Mouse (Mus musculus) kidney, adult 18-20 months (tissue): Measurements from ENCODE around the gene Zfand6.

Experiments
- DNase-seq: peaks from one replicate; pipeline ENCODE4 v3.0.0; 2021

Gene Zfand6

DNA sequence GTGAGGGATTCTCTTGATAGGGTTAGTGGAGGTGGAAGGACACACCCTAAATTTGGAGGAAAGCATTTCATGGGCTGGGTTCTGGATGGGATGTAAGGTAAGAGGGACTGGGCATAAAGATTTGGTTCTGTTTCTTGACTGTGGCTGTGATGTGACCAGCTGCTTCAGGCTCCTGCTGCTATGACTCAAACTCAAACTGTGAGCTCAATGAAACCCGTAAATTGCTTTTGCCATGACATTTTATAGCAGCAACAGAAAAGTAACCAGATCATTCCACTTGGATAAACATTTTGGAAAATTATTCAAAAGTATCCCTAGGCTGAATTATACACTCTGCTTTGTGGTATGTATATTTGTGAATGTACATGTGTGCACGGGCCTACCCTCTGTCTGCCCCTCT is 99.1 kb downstream of the Zfand6 start:
- no peak for DNase-seq

DNA sequence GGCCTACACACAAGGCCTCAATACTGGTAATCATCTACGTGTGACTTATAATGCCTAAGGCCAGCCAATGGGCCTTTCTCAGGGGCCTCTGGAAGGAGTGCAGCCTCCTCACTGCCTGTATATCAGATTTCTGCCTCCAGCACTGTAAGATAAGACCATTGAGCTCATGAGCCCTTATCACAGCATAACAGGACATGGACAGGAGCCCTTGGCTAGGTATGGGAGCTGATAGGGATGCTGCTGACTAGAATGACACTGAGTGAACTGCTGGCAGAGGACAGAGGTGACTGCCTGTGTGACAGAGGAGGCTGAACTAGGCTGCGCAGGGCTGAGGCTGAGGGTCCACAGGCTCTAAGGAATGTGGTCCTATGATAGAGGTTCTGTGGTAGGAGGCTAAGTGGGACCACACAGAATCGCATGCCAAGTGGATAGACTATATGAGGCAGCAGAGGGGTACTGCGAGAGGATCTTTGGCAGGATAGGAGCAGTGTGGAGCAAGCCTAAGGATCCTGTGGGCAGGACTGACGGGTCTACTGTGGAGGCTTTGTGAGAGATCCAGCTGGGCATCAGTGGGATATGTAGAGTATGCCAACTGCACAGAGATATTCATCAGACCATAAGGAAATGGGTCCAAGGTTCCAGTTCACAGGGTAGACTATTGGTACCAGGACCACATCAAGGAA is 102.5 kb downstream of the Zfand6 start:
- no peak for DNase-seq

DNA sequence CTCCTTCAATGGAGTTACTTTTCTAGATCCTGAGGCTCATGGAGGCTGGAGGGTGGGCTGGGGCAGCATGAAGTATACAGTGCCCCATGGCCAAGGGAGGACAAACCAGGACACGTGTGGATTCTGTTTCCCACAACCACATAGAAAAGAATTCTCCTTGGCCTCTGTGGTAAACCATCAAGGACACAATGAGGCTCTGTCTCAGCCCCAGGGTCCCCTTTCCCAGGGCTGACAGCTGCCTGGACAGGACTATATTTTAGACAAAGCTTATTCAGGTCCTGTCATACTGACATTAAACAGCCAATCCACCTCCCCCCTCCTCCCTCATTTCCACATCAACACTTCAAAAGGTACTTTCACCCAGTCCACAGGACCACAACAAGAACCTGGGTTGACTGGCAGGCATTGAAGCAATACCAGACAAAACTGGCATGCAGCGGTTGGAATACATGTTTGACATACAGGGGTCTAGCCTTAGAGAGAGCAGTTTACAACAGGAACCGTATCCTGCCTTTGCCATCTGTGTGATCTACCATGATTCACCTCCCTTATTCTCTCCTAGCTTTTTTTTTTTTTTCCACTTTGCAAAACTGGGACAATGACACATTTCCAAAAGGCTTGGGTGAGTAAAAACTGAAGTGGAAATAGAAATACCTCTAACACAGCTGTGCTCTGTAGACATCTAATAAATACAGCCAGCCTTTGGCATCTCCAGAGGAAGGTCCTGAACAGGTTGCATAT is 103.2 kb downstream of the Zfand6 start:
- DNase-seq = peak; percentile 1

DNA sequence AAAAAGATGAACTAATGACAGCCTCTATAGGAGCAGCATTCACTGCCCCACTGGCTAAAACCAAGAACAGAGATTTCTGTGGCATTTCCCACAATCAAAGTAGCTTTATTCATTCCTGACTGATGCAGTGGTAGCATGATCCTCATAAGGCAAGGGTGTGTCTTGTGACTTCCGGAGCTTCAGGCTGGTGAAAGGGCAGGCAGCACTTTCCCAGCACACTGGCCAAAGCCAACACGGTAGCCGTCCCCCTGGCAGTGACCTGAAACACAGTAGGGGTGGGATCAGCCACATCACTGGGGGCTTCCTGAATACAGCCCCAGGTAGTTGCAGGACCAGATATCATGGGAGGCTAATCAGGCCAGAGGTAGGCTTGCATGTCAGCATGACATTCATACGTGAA is 104.7 kb downstream of the Zfand6 start:
- DNase-seq = peak; percentile 1

DNA sequence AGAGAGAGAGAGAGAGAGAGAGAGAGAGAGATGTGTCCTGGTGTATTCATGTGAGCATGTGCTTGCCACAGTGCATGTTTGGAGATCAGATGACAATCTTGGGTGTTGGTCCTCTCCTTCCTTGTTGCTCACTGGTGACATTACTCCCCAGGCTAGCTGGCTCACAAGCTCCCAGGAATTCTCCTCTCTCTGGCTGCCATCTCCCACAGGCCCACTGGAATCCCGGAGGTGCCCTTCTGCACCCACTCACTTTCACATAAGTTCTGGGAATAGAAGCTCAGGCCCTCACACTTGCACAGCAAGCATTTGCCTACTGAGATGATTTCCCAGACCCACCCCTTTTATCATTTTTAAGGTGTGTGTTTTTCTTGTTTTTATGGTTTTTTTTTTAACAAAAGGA is 110.0 kb downstream of the Zfand6 start:
- peak; percentile 3 for DNase-seq

DNA sequence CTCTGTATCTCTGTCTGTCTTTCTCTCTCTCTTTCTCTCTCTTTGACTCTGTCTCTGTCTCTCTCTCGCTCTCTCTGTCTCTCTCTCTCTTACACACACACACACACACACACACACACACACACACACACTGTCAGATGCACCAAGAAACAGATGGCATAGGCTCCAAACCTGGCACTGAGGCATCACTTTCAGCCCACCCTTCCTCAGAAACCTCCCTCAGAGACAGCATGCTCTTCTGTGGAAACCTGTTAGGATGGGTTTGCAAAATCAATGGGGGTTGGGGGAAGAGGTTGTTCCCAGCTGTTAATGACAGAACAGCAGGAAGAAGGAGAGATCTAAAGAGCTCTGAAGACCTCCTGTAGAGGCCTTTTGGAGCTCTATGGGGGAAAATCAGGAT is 110.9 kb downstream of the Zfand6 start:
- DNase-seq = no peak

DNA sequence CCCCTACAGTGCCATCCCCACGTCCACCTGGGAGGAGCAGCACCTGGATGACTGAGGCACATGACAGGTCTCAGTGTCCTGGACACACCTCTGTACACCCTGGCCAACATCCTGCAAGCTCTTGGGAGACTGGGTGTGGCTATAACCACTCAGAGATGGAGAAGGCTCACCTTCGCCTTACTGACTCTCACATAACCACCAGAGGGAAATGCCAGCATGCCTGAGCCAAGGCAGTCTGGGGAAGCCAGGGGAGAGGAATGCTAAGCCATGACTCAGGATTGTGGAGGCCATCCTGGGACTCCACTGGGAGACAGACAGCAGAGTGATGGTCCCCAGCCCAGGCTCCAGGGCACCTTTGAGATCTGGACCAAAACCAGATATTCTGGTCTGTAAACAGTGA is 112.7 kb downstream of the Zfand6 start:
- DNase-seq = no peak

DNA sequence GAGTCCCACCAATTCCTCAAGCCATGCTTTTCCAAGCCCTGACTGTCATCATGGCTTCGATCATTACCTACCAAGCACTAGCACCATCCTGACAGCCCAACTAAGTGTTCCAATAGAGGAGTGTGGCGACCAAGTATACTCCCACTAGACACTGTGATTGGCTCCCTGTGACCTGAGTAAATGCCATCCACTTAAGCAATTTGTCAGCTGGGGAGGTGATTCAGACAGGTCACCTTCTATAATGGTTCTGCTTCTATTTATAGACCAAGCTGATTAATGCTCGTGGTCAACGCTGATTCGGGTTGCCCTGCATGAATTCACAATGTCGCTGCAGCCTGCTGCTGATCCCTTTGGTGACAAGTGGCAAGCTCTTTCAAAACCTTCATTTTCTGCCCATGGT is 123.6 kb downstream of the Zfand6 start:
- no peak for DNase-seq

DNA sequence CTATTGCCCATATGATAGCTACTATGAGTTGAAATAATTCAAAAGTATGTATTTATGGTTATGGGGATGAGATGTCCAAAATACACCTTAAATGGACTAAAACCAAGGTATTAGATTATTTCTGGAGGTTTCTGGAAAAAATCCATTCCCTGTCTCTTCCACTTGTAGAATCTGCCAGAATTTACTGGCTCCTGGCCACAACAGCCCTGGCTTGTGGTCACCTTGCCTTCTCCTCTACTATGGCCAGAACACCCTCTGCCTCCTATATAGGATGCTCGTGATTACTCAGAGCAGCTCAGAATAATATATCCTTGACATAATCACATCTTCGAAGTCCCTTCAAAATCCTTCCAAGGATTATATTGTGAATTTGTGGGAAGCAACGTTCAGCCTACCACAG is 125.5 kb downstream of the Zfand6 start:
- no peak for DNase-seq
